Mouse (Mus musculus) neural tube, embryonic 12.5 days (tissue): ENCODE results near the gene Lcn2. TPM values are rescaled to one million over a fixed set of nuclear protein-coding genes. Genes with fewer than 3 reads are reported as not detected.
"Not testable (repeated sequence)": the region's sequence is repeated elsewhere in the genome, so short reads cannot be mapped to it uniquely, and the experiment has no call there.

Experiments used
- ATAC-seq: fragments of 200-750 bp; cut with Nextera tagmentation; 2 replicates; pipeline ENCODE4 v1.8.0; 2017; ENCODE audit warnings: low read depth, mild to moderate bottlenecking, moderate TSS enrichment, moderate library complexity; ENCODE audit not compliant: low FRiP score
- H3K27ac ChIP-seq: fragments of 300-500 bp; sonication (generic); 2 replicates; pipeline ENCODE4 v1.5.1; 2016
- H3K27me3 ChIP-seq: fragments of 300-500 bp; sonication (generic); replicated peaks from 2 replicates; pipeline ENCODE4 v1.6.1; 2016; ENCODE audit warnings: mild to moderate bottlenecking
- H3K36me3 ChIP-seq: fragments of 300-500 bp; sonication (generic); 2 replicates; pipeline ENCODE4 v1.6.1; 2016; ENCODE audit warnings: mild to moderate bottlenecking
- H3K4me1 ChIP-seq: fragments of 300-500 bp; sonication (generic); 2 replicates; pipeline ENCODE4 v1.6.1; 2016
- H3K4me2 ChIP-seq: fragments of 300-500 bp; sonication (generic); replicated peaks from 2 replicates; pipeline ENCODE4 v1.6.1; 2016; ENCODE audit warnings: mild to moderate bottlenecking
- H3K4me3 ChIP-seq: fragments of 300-500 bp; sonication (generic); 2 replicates; pipeline ENCODE4 v1.5.1; 2016
- H3K9ac ChIP-seq: fragments of 300-500 bp; sonication (generic); 2 replicates; pipeline ENCODE4 v1.6.1; 2016; ENCODE audit warnings: mild to moderate bottlenecking
- H3K9me3 ChIP-seq: fragments of 300-500 bp; sonication (generic); 2 replicates; pipeline ENCODE4 v1.6.1; 2016; ENCODE audit warnings: mild to moderate bottlenecking
- WGBS: fragments of 180-500 bp; shearing (Covaris S2); methylation state at CpG from one replicate; pipeline ENCODE4 v1.1.7; 2016; 5-methylcytosine and 5-hydroxymethylcytosine counted together
- polyA plus RNA-seq: library from polyadenylated mRNA; unstranded; fragments of >200 nt; fragmentation: Nextera tagmentation; extraction: Ambion mirVana; gene quantifications from 2 replicates; pipeline ENCODE4 v1.2.1, GENCODE M21; 2016

Gene Lcn2
- polyA plus RNA-seq, 1 experiment from 2014 or later, result 1.1 TPM

DNA sequence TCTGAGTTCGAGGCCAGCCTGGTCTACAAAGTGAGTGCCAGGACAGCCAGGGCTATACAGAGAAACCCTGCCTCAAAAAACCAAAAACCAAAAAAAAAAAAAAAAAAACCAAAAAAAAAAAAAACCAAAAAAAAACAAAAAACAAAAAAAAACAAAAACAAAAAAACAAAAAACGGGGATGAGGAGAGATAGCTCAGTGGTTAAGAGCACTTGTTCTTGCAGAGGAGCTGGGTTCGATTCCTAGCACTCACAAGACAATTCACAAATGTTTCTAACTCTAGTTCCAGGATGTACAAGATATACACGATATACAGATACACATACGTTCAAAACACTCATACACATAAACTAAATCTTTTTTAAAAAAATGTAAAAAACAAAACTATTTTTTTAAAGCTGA lies 25.8 kb downstream of the Lcn2 start:
- not testable (repeated sequence) for ATAC-seq, H3K9me3 ChIP-seq, H3K27ac ChIP-seq, H3K9ac ChIP-seq, H3K27me3 ChIP-seq
- Histone ChIP-seq H3K36me3 (peaks cover 18% of the 10 kb centered on the region), H3K4me2 (peak overlapping the region; percentile 93), H3K4me1 (peaks cover 16% of the 10 kb centered on the region), H3K4me3 (peak overlapping the region; percentile 73)
- WGBS, result 41% methylated on average over 5 of the region's 5 CpGs

DNA sequence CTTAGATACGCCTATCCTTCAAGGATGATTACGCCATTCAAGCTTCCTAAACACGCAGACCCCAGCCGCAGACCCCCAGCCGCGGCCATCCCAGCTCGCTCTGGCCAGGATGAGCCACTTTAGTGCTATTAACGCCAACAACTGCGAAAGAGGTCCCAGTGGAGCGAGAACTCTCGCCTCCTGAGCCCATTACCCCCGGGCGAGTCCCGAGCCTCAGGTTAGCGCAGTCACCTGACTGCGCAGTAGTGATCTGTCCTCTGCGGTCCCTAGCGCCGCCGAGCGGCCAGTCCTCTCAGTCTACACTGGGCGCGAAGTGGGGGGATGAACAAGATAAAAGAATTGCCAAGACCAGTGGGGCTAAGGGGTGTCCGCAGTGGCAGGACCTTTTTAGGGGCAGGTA lies 26.6 kb downstream of the Lcn2 start:
- Histone ChIP-seq H3K27ac (no peak overlapping the region), H3K4me1 (peaks cover 16% of the 10 kb centered on the region)

DNA sequence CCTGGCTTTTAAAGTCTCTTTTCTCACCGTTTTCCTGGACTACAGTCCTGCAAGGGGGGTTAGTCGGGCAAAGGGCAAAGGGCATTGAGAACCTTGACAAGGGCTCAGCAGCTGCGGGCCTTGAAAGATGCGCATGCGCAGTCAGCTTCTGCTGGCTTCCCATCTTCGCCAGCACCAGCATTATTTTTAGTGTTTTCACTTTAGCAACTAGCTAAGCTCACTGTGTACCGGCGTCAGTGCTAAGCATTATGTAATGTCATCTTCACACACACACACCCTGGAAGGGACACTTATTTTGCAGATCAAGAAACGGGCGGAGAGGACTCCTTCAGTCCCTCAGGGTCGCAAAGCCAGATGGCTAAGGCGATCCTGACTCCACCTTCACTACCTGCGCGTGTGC lies 27.3 kb downstream of the Lcn2 start:
- Histone ChIP-seq H3K9ac (no peak overlapping the region), H3K4me1 (peaks cover 16% of the 10 kb centered on the region), H3K27ac (no peak overlapping the region), H3K36me3 (peaks cover 7% of the 10 kb centered on the region), H3K27me3 (peaks cover 7% of the 10 kb centered on the region; the same call in 1 of the 2 replicates), H3K4me2 (peak overlapping the region; percentile 64), H3K9me3 (no peaks in the 10 kb centered on the region), H3K4me3 (peak overlapping the region; percentile 28)
- ATAC-seq, result no peak
- 4% methylated on average over 14 of the region's 14 CpGs for WGBS

More for the DNA sequence above, 26.6 kb downstream of the Lcn2 start:
- Histone ChIP-seq H3K4me3 (peak overlapping the region; percentile 28), H3K27me3 (peaks cover 5% of the 10 kb centered on the region; the same call in 1 of the 2 replicates), H3K9ac (0 out of 2 replicates have a peak overlapping the region, but pooled peaks have one; percentile 13), H3K9me3 (no peaks in the 10 kb centered on the region), H3K4me2 (peak overlapping the region; percentile 64), H3K36me3 (peaks cover 10% of the 10 kb centered on the region)
- WGBS, result under 1% methylated on average over 24 of the region's 24 CpGs
- ATAC-seq, result 0 out of 2 replicates have a peak, but pooled peaks have one; percentile 35

DNA sequence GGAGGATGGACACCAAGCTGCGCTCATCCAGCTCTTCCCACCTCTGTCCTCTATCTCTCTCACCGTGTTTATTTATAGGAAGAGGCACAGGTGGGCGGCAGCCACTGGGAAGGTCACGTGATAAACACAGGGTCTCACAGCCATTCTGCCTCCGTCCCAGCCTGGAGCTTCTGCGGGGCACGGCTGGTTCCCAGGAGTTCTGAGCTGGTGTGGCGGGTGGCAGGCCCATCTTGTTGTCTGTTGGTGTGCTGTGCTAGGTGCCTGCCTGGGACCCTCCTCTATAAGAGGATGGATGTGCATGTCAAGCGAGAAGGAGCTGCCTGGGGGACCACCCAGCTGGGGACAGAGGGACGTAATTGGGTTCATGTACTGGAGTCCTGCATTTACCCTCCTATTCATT lies 29.7 kb downstream of the Lcn2 start:
- Histone ChIP-seq H3K27me3 (peaks cover 7% of the 10 kb centered on the region; the same call in 1 of the 2 replicates), H3K36me3 (no peaks in the 10 kb centered on the region), H3K9ac (no peak overlapping the region), H3K4me1 (peaks cover 7% of the 10 kb centered on the region), H3K4me2 (no peak overlapping the region), H3K27ac (no peak overlapping the region), H3K9me3 (no peaks in the 10 kb centered on the region), H3K4me3 (no peak overlapping the region)
- ATAC-seq, result no peak
- WGBS, result 76% methylated on average over 10 of the region's 10 CpGs

DNA sequence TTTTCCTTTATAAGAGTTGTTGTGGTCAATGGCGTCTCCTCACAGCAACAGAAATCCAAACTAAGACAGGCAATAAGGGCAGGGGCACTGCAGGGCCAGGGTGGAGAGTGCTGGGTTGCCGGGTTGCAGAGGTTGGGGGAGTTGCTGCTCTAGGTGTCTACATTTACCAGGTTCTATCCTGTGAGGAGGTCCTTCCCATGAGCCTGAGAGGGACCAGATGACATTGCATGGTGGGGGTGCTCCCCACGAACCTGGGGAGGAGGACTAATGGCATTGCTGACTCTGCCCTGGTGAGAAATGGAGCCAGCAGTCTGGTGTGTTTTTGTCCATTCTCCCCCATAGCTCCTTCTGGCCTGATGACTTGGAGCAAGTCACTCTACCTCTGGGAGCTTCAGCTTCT lies 30.3 kb downstream of the Lcn2 start:
- whole genome bisulfite sequencing, result 63% methylated on average over 3 of the region's 3 CpGs
- Histone ChIP-seq H3K4me2 (no peak overlapping the region), H3K4me1 (peaks cover 9% of the 10 kb centered on the region), H3K27me3 (peaks cover 7% of the 10 kb centered on the region; the same call in 1 of the 2 replicates), H3K36me3 (no peaks in the 10 kb centered on the region), H3K4me3 (no peak overlapping the region), H3K27ac (no peak overlapping the region), H3K9ac (no peak overlapping the region), H3K9me3 (no peaks in the 10 kb centered on the region)
- ATAC-seq, result no peak

DNA sequence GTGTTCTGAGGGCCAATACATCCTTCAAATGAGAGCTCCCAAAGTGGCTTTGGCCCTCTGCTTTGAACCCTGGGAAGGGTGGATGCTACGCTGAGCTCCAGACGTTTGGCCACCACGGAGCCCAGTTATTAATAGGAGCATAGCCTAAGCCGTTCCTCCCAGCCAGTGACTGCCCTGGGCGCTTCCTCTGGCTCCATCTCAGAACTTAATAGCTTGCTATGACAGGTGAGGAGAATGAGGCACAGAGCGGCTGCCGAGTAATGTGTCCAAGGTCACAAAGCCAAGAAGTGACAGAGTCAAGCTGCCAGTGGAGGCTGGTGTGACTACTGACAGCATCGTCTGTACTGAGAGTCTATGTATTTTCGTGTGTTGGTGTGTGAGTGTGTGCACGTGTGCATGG lies 31.8 kb downstream of the Lcn2 start:
- no peak overlapping the region for H3K4me2 ChIP-seq
- H3K27me3 ChIP-seq, result 0 out of 2 replicates have a peak, but pooled peaks cover 2% of the 10 kb centered on the region
- H3K4me3 ChIP-seq, result no peak overlapping the region
- H3K9ac ChIP-seq, result no peak overlapping the region
- no peak overlapping the region for H3K27ac ChIP-seq
- peaks cover 18% of the 10 kb centered on the region for H3K4me1 ChIP-seq
- ATAC-seq, result no peak
- no peaks in the 10 kb centered on the region for H3K9me3 ChIP-seq
- WGBS, result 82% methylated on average over 10 of the region's 10 CpGs
- no peaks in the 10 kb centered on the region for H3K36me3 ChIP-seq

DNA sequence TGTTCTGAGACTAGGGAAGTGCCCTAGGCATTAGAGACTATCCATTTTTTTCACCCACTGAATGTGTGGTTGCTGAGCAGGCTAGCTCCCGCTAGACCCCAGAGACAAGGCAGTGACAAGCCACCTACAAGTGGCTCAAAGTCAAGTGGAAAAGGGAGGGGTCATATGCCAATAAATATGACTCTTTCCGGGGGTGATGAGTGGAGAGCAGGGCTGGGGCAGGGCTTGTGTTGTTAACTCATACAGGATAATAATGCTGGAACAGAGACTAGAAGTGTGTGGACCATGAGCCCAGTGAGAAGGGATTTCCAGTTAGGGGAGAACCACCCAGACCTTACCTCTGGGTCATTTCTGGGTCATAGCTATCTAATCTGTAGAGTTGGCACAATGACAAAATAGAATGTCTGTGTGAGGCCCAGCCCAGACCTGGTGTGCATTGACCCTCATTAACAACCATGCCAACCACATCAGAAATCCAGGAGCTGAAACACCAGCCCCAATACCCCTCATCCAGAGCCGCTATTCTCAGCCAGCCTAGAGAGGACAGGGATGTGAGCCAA lies 33.6 kb downstream of the Lcn2 start:
- Histone ChIP-seq H3K9me3 (no peaks in the 10 kb centered on the region), H3K27ac (no peak overlapping the region), H3K4me1 (peaks cover 32% of the 10 kb centered on the region), H3K4me2 (no peak overlapping the region), H3K27me3 (0 out of 2 replicates have a peak, but pooled peaks cover 6% of the 10 kb centered on the region), H3K36me3 (no peaks in the 10 kb centered on the region), H3K9ac (no peak overlapping the region), H3K4me3 (no peak overlapping the region)
- ATAC-seq, result no peak
- WGBS, result 90% methylated on average over 3 of the region's 3 CpGs

DNA sequence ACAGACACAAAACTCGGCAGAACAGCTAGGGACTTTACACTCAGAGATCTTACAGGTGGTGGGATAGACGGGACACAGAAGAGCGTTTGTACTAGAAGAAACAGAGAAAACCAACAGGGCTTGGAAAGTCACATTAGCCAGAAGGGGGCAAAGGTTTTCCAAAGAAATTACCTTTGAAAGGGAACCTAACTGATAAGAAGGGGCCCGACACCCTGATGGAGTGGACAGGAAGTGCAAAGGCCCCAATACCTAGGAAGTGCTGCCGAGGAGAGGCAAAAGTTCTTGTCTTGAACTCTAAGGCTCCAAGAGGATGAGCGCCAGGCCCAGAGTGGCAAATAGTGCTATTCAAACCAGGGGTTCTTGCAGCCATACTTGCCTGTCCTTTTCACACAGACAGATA lies 34.2 kb downstream of the Lcn2 start:
- Histone ChIP-seq H3K4me3 (no peak overlapping the region), H3K4me1 (peaks cover 32% of the 10 kb centered on the region), H3K27ac (no peak overlapping the region), H3K27me3 (0 out of 2 replicates have a peak, but pooled peaks cover 6% of the 10 kb centered on the region), H3K36me3 (no peaks in the 10 kb centered on the region), H3K4me2 (no peak overlapping the region), H3K9ac (no peak overlapping the region), H3K9me3 (no peaks in the 10 kb centered on the region)
- ATAC-seq, result no peak
- WGBS, result 82% methylated on average over 6 of the region's 6 CpGs

DNA sequence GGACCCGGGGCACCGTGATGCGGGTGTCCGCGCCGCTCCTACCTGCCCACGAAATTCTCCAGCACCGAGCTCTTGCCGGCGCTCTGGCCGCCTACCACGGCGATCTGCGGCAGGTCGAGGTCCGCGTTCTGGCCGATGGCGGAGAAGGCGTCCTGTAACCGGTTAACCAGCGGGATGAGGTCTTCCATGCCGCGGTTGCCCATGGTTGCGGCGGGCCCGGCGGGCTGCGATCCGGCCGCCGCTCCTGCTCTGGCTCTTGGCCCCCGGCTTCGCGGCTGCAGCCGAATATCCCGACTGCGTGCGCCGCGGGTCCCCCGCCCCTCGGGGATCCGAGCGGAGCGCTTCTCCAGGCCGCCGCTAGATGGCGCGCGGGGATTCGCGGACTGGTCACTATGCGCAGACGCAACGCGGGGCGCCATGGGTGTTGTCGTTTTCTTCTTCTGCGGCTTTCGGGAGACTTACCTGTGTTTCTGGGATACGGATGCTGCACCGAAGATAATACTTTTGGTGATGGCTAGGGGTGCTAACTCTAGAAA lies 35.0 kb downstream of the Lcn2 start, which contains the start of gene Dnm1:
Gene Dnm1, minus strand, starts transcription at position 332 of the 536 bp plus-strand sequence.
- H3K9me3 ChIP-seq, result no peaks in the 10 kb centered on the region
- H3K27ac ChIP-seq, result peak within 1 kb of the TSS; percentile 82

DNA sequence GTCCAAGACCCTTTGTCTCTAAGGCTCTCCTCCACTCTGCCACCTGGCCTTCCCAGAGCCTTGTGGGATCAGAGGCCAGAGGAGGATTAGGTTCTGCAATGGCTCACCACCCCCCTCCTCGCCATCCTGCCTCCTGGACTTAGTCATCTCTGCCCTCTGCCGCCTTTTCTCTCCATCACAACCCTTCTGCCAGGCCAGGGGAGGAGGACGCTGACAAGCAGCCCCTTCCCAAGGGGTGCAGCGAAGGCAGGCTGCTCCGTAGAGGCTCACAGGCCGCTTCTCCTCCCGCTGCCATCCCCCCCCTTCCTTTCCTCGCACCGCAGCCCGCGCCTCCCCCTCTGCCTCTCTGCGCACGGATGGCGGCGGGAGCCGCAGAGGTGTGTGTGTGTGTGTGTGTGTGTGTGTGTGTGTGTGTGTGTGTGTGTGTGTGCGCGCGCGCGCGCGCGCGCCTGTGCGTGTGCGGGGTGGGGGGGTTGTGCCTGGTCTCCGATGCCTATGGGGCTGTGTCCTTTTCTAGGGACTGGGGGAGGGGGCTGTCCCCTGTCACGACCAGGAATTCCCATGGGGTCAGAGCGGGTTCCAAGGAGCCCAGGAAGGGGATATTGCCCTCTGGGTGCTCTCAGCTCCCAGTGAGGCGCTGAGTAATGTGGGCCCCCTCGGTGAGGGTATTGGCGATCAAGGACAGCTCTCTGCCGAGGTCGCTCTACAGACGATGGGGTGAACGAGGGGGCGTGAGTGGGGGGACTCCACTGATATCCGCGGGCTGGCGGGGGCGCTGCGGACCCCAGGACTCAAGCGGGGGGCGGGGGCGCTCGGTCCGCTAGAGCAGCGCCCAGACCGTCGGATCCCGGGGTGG lies 35.7 kb downstream of the Lcn2 start, which contains the start of gene Ciz1:
Gene Ciz1, plus strand, starts transcription at position 177 of the 856 bp plus-strand sequence.
- H3K27ac ChIP-seq, result peak within 1 kb of the TSS; percentile 82
- H3K4me3 ChIP-seq, result peak within 1 kb of the TSS; percentile 63
- peak within 1 kb of the TSS; percentile 83 for H3K9ac ChIP-seq
- 1% methylated on average over 41 of the region's 52 CpGs for WGBS
- H3K4me2 ChIP-seq, result peak within 1 kb of the TSS; percentile 89
- 0 out of 2 replicates have a peak, but pooled peaks cover 6% of the 10 kb centered on the region for H3K27me3 ChIP-seq
- H3K9me3 ChIP-seq, result no peaks in the 10 kb centered on the region
- peak; percentile 49 for ATAC-seq
- no peaks in the 10 kb centered on the region for H3K36me3 ChIP-seq
- peaks cover 32% of the 10 kb centered on the region for H3K4me1 ChIP-seq

More for the DNA sequence above, 35.0 kb downstream of the Lcn2 start, which contains the start of gene Dnm1:
- Histone ChIP-seq H3K4me1 (peaks cover 32% of the 10 kb centered on the region), H3K4me3 (peak within 1 kb of the TSS; percentile 63), H3K27me3 (0 out of 2 replicates have a peak, but pooled peaks cover 6% of the 10 kb centered on the region), H3K9ac (peak within 1 kb of the TSS; percentile 83), H3K36me3 (no peaks in the 10 kb centered on the region), H3K4me2 (peak within 1 kb of the TSS; percentile 89)
- ATAC-seq, result peak; percentile 35
- WGBS, result under 1% methylated on average over 63 of the region's 63 CpGs

DNA sequence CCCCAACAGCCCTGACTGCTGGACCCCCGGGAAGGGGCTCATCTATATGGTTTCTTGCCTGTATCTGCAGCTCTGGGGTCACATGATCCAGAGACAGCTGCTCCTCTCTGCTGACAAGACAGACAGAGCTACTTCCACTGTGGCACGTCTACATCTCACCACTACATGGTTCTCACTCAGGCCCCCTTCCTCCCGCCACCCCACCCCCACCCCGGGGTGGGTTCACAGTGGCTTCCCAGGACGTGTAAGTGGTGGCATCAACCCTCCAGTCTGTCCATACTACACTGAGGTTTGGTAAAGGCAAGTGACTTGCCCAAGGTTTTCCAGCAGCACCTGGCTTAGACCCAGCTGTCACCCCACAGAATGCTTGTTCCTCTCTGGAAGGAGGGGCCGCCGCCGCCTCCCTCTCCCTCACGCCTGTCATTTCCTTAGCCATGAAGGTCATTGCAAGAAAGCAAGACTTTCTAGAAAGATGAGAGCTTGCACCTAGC lies 36.5 kb downstream of the Lcn2 start:
- Histone ChIP-seq H3K36me3 (no peaks in the 10 kb centered on the region), H3K9me3 (no peaks in the 10 kb centered on the region), H3K9ac (peak overlapping the region; percentile 83), H3K4me2 (peak overlapping the region; percentile 89), H3K4me3 (peak overlapping the region; percentile 63), H3K27ac (peak overlapping the region; percentile 82; the same call in 1 of the 2 replicates), H3K4me1 (peaks cover 32% of the 10 kb centered on the region), H3K27me3 (0 out of 2 replicates have a peak, but pooled peaks cover 6% of the 10 kb centered on the region)
- 57% methylated on average over 9 of the region's 9 CpGs for WGBS
- ATAC-seq, result no peak
